Mouse (Mus musculus): Measurements from ENCODE around the gene Robo1. TPM values are rescaled to one million over a fixed set of nuclear protein-coding genes. Genes with fewer than 3 reads are reported as not detected.

The Robo1 gene
- polyA plus RNA-seq, 1 experiment from 2014 or later = 5.7 TPM

GRCm38 (mm10) chr16:72720979-72721378 lies 412.9 kb downstream of the Robo1 start:
- no peak overlapping the region for H3K27ac ChIP-seq (ENCODE audit: low read length)
- no peak for ATAC-seq (ENCODE audit: low read depth)

GRCm38 (mm10) chr16:72721713-72722481 lies 413.8 kb downstream of the Robo1 start:
- no peak overlapping the region for H3K27ac ChIP-seq (ENCODE audit: low read length)

More at GRCm38 (mm10) chr16:72720979-72721378, 412.9 kb downstream of the Robo1 start:
- Histone ChIP-seq H3K4me2 (ENCODE audit: low read depth, low read length) (no peak overlapping the region), H3K4me1 (ENCODE audit: control insufficient read depth, low read depth, low read length) (no peaks in the 10 kb centered on the region), H3K4me3 (ENCODE audit: low read depth, low read length) (no peak overlapping the region), H3K9ac (ENCODE audit: low read depth, low read length) (no peak overlapping the region), H3K36me3 (ENCODE audit: control insufficient read depth, insufficient read depth) (no peaks in the 10 kb centered on the region), H3K9me3 (replicated peaks; ENCODE audit: control insufficient read depth, low read length) (no peaks in the 10 kb centered on the region), H3K27me3 (ENCODE audit: control insufficient read depth, insufficient read depth, low read depth, low read length) (no peaks in the 10 kb centered on the region)
- WGBS (ENCODE audit: insufficient replicate concordance) = 57% methylated on average over 4 of the region's 4 CpGs

GRCm38 (mm10) chr16:72734234-72734633 lies 426.1 kb downstream of the Robo1 start:
- Histone ChIP-seq H3K4me3 (ENCODE audit: low read depth, low read length) (no peak overlapping the region), H3K4me2 (ENCODE audit: low read depth, low read length) (no peak overlapping the region), H3K9me3 (replicated peaks; ENCODE audit: control insufficient read depth, low read length) (no peaks in the 10 kb centered on the region), H3K27ac (ENCODE audit: low read length) (no peak overlapping the region), H3K9ac (ENCODE audit: low read depth, low read length) (no peak overlapping the region), H3K27me3 (ENCODE audit: control insufficient read depth, insufficient read depth, low read depth, low read length) (no peaks in the 10 kb centered on the region), H3K4me1 (ENCODE audit: control insufficient read depth, low read depth, low read length) (no peaks in the 10 kb centered on the region; the same call in 1 of the 2 replicates), H3K36me3 (ENCODE audit: control insufficient read depth, insufficient read depth) (no peaks in the 10 kb centered on the region)
- peak; percentile 80 for ATAC-seq (ENCODE audit: low read depth)
- 54% methylated on average over 5 of the region's 5 CpGs for WGBS (ENCODE audit: insufficient replicate concordance)

More at GRCm38 (mm10) chr16:72721713-72722481, 413.8 kb downstream of the Robo1 start:
- H3K9ac ChIP-seq (ENCODE audit: low read depth, low read length) = no peak overlapping the region
- H3K4me2 ChIP-seq (ENCODE audit: low read depth, low read length) = no peak overlapping the region
- H3K4me1 ChIP-seq (ENCODE audit: control insufficient read depth, low read depth, low read length) = no peaks in the 10 kb centered on the region
- no peak for ATAC-seq (ENCODE audit: low read depth)
- no peaks in the 10 kb centered on the region for H3K9me3 ChIP-seq (replicated peaks; ENCODE audit: control insufficient read depth, low read length)
- no peaks in the 10 kb centered on the region for H3K36me3 ChIP-seq (ENCODE audit: control insufficient read depth, insufficient read depth)
- H3K27me3 ChIP-seq (ENCODE audit: control insufficient read depth, insufficient read depth, low read depth, low read length) = no peaks in the 10 kb centered on the region
- no peak overlapping the region for H3K4me3 ChIP-seq (ENCODE audit: low read depth, low read length)
- WGBS (ENCODE audit: insufficient replicate concordance) = 37% methylated on average over 14 of the region's 14 CpGs

- WGBS (ENCODE audit: insufficient replicate concordance) = 59% methylated on average over 11 of the region's 11 CpGs
- no peaks in the 10 kb centered on the region for H3K27me3 ChIP-seq (ENCODE audit: control insufficient read depth, insufficient read depth, low read depth, low read length)
- H3K4me3 ChIP-seq (ENCODE audit: low read depth, low read length) = no peak overlapping the region
- no peak overlapping the region for H3K4me2 ChIP-seq (ENCODE audit: low read depth, low read length)
- ATAC-seq (ENCODE audit: low read depth) = no peak
- no peak overlapping the region for H3K9ac ChIP-seq (ENCODE audit: low read depth, low read length)
- no peak overlapping the region for H3K27ac ChIP-seq (ENCODE audit: low read length)
- H3K36me3 ChIP-seq (ENCODE audit: control insufficient read depth, insufficient read depth) = no peaks in the 10 kb centered on the region
- no peaks in the 10 kb centered on the region; the same call in 1 of the 2 replicates for H3K4me1 ChIP-seq (ENCODE audit: control insufficient read depth, low read depth, low read length)
- no peaks in the 10 kb centered on the region for H3K9me3 ChIP-seq (replicated peaks; ENCODE audit: control insufficient read depth, low read length)
Observed at GRCm38 (mm10) chr16:72735175-72735574, 427.1 kb downstream of the Robo1 start.

GRCm38 (mm10) chr16:72735588-72735987 lies 427.5 kb downstream of the Robo1 start:
- Histone ChIP-seq H3K9ac (ENCODE audit: low read depth, low read length) (no peak overlapping the region), H3K9me3 (replicated peaks; ENCODE audit: control insufficient read depth, low read length) (no peaks in the 10 kb centered on the region), H3K4me2 (ENCODE audit: low read depth, low read length) (no peak overlapping the region), H3K4me1 (ENCODE audit: control insufficient read depth, low read depth, low read length) (no peaks in the 10 kb centered on the region; the same call in 1 of the 2 replicates), H3K36me3 (ENCODE audit: control insufficient read depth, insufficient read depth) (no peaks in the 10 kb centered on the region), H3K27me3 (ENCODE audit: control insufficient read depth, insufficient read depth, low read depth, low read length) (no peaks in the 10 kb centered on the region), H3K4me3 (ENCODE audit: low read depth, low read length) (no peak overlapping the region), H3K27ac (ENCODE audit: low read length) (no peak overlapping the region)
- 69% methylated on average over 3 of the region's 3 CpGs for WGBS (ENCODE audit: insufficient replicate concordance)
- no peak for ATAC-seq (ENCODE audit: low read depth)

GRCm38 (mm10) chr16:72737154-72737553 lies 429.0 kb downstream of the Robo1 start:
- Histone ChIP-seq H3K4me2 (ENCODE audit: low read depth, low read length) (no peak overlapping the region), H3K9ac (ENCODE audit: low read depth, low read length) (no peak overlapping the region), H3K9me3 (replicated peaks; ENCODE audit: control insufficient read depth, low read length) (no peaks in the 10 kb centered on the region), H3K36me3 (ENCODE audit: control insufficient read depth, insufficient read depth) (no peaks in the 10 kb centered on the region), H3K27ac (ENCODE audit: low read length) (no peak overlapping the region), H3K27me3 (ENCODE audit: control insufficient read depth, insufficient read depth, low read depth, low read length) (no peaks in the 10 kb centered on the region), H3K4me1 (ENCODE audit: control insufficient read depth, low read depth, low read length) (no peaks in the 10 kb centered on the region; the same call in 1 of the 2 replicates), H3K4me3 (ENCODE audit: low read depth, low read length) (no peak overlapping the region)
- no peak for ATAC-seq (ENCODE audit: low read depth)
- 43% methylated on average over 4 of the region's 4 CpGs for WGBS (ENCODE audit: insufficient replicate concordance)

GRCm38 (mm10) chr16:72740218-72740617 lies 432.1 kb downstream of the Robo1 start:
- Histone ChIP-seq H3K27ac (ENCODE audit: low read length) (no peak overlapping the region), H3K4me2 (ENCODE audit: low read depth, low read length) (no peak overlapping the region), H3K27me3 (ENCODE audit: control insufficient read depth, insufficient read depth, low read depth, low read length) (no peaks in the 10 kb centered on the region), H3K9ac (ENCODE audit: low read depth, low read length) (no peak overlapping the region), H3K4me3 (ENCODE audit: low read depth, low read length) (no peak overlapping the region), H3K36me3 (ENCODE audit: control insufficient read depth, insufficient read depth) (peaks cover 10% of the 10 kb centered on the region), H3K4me1 (ENCODE audit: control insufficient read depth, low read depth, low read length) (no peaks in the 10 kb centered on the region), H3K9me3 (replicated peaks; ENCODE audit: control insufficient read depth, low read length) (no peaks in the 10 kb centered on the region)
- WGBS (ENCODE audit: insufficient replicate concordance) = 73% methylated on average over 7 of the region's 7 CpGs
- ATAC-seq (ENCODE audit: low read depth) = no peak

GRCm38 (mm10) chr16:72747696-72748095 lies 439.6 kb downstream of the Robo1 start:
- no peaks in the 10 kb centered on the region for H3K27me3 ChIP-seq (ENCODE audit: control insufficient read depth, insufficient read depth, low read depth, low read length)
- H3K4me1 ChIP-seq (ENCODE audit: control insufficient read depth, low read depth, low read length) = no peaks in the 10 kb centered on the region
- H3K4me2 ChIP-seq (ENCODE audit: low read depth, low read length) = no peak overlapping the region
- WGBS (ENCODE audit: insufficient replicate concordance) = 72% methylated on average over 5 of the region's 5 CpGs
- H3K36me3 ChIP-seq (ENCODE audit: control insufficient read depth, insufficient read depth) = peaks cover 4% of the 10 kb centered on the region
- no peak overlapping the region for H3K9ac ChIP-seq (ENCODE audit: low read depth, low read length)
- H3K9me3 ChIP-seq (replicated peaks; ENCODE audit: control insufficient read depth, low read length) = no peaks in the 10 kb centered on the region
- ATAC-seq (ENCODE audit: low read depth) = no peak
- H3K27ac ChIP-seq (ENCODE audit: low read length) = no peak overlapping the region
- no peak overlapping the region for H3K4me3 ChIP-seq (ENCODE audit: low read depth, low read length)

- H3K9ac ChIP-seq (ENCODE audit: low read depth, low read length) = no peak overlapping the region
- H3K27ac ChIP-seq (ENCODE audit: low read length) = peak overlapping the region; percentile 57; the same call in 1 of the 2 replicates
- peak overlapping the region; percentile 39; the same call in 1 of the 2 replicates for H3K4me2 ChIP-seq (ENCODE audit: low read depth, low read length)
- H3K27me3 ChIP-seq (ENCODE audit: control insufficient read depth, insufficient read depth, low read depth, low read length) = no peaks in the 10 kb centered on the region
- 55% methylated on average over 9 of the region's 9 CpGs for WGBS (ENCODE audit: insufficient replicate concordance)
- H3K36me3 ChIP-seq (ENCODE audit: control insufficient read depth, insufficient read depth) = no peaks in the 10 kb centered on the region
- no peak overlapping the region for H3K4me3 ChIP-seq (ENCODE audit: low read depth, low read length)
- no peaks in the 10 kb centered on the region for H3K9me3 ChIP-seq (replicated peaks; ENCODE audit: control insufficient read depth, low read length)
- ATAC-seq (ENCODE audit: low read depth) = peak; percentile 88
- H3K4me1 ChIP-seq (ENCODE audit: control insufficient read depth, low read depth, low read length) = no peaks in the 10 kb centered on the region
Observed at GRCm38 (mm10) chr16:72765128-72765913, 457.2 kb downstream of the Robo1 start.
